Mouse (Mus musculus) myocyte (in vitro differentiated cells): ENCODE data around the gene Osgep. TPM values are rescaled to one million over a fixed set of nuclear protein-coding genes. Genes with fewer than 3 reads are reported as not detected.
A peak's percentile ranks its signal among the peaks of the same experiment; 100 is the strongest.
"Not testable (repeated sequence)": the region's sequence is repeated elsewhere in the genome, so short reads cannot be mapped to it uniquely, and the experiment has no call there.

Experiments used
- H3K27me3 ChIP-seq: one replicate; pipeline ENCODE4 v1.6.1; 2011; ENCODE audit not compliant: control insufficient read depth, insufficient read depth, insufficient read length
- H3K36me3 ChIP-seq: one replicate; pipeline ENCODE4 v1.6.1; 2011; ENCODE audit not compliant: control insufficient read depth, insufficient read depth
- H3K4me2 ChIP-seq: one replicate; pipeline ENCODE4 v1.6.1; 2011; ENCODE audit warnings: low read depth, control low read depth
- H3K4me3 ChIP-seq: one replicate; pipeline ENCODE4 v1.5.1; 2011; ENCODE audit warnings: mild to moderate bottlenecking, control low read depth, moderate library complexity
- H3K79me2 ChIP-seq: one replicate; pipeline ENCODE4 v1.6.1; 2011; ENCODE audit not compliant: control insufficient read depth, insufficient read depth
- H3ac ChIP-seq: one replicate; pipeline ENCODE4 v1.6.1; 2011; ENCODE audit not compliant: control insufficient read depth, insufficient read length
- CEBPB ChIP-seq: IDR thresholded peaks from 2 replicates; pipeline ENCODE4 v1.6.1; 2011; ENCODE audit warnings: mild to moderate bottlenecking, moderate library complexity; ENCODE audit not compliant: poor library complexity, insufficient read depth, severe bottlenecking
- E2F4 ChIP-seq: IDR thresholded peaks from one replicate; pipeline ENCODE4 v1.6.1; 2011; ENCODE audit warnings: mild to moderate bottlenecking, control low read depth, moderate library complexity; ENCODE audit not compliant: insufficient read depth
- MAX ChIP-seq: IDR thresholded peaks from one replicate; pipeline ENCODE4 v1.6.1; 2011; ENCODE audit warnings: low read depth, mild to moderate bottlenecking, control low read depth
- MYOD1 ChIP-seq, 3 experiments: IDR thresholded peaks; one replicate each; pipeline ENCODE4 v1.6.1; 2011; ENCODE audit warnings: control low read depth in 2 of 3, low read depth in 2 of 3, mild to moderate bottlenecking in 2 of 3, moderate library complexity in 1 of 3; ENCODE audit not compliant: insufficient read length in 2 of 3, control insufficient read depth in 1 of 3
- MYOG ChIP-seq, 3 experiments: IDR thresholded peaks; one replicate each; pipeline ENCODE4 v1.6.1; 2011; ENCODE audit warnings: control low read depth in 2 of 3, low read depth in 2 of 3, mild to moderate bottlenecking in 2 of 3; ENCODE audit not compliant: insufficient read length in 2 of 3, control insufficient read depth in 1 of 3, insufficient read depth in 1 of 3
- POLR2A ChIP-seq: IDR thresholded peaks from one replicate; pipeline ENCODE4 v1.6.1; 2011; ENCODE audit warnings: low read depth, mild to moderate bottlenecking, control low read depth, moderate library complexity; ENCODE audit not compliant: insufficient read length
- POLR2AphosphoS2 ChIP-seq: IDR thresholded peaks from one replicate; pipeline ENCODE4 v1.6.1; 2011; ENCODE audit warnings: low read depth, control low read depth; ENCODE audit not compliant: insufficient read length
- REST ChIP-seq: IDR thresholded peaks from one replicate; pipeline ENCODE4 v1.6.1; 2011; ENCODE audit warnings: mild to moderate bottlenecking, control low read depth, moderate library complexity; ENCODE audit not compliant: insufficient read depth, insufficient read length
- SRF ChIP-seq: IDR thresholded peaks from one replicate; pipeline ENCODE4 v1.6.1; 2011; ENCODE audit warnings: low read depth; ENCODE audit not compliant: control insufficient read depth, insufficient read length
- TCF12 ChIP-seq: IDR thresholded peaks from one replicate; pipeline ENCODE4 v1.6.1; 2011; ENCODE audit warnings: mild to moderate bottlenecking, control low read depth; ENCODE audit not compliant: poor library complexity, insufficient read depth, severe bottlenecking
- TCF3 ChIP-seq: IDR thresholded peaks from one replicate; pipeline ENCODE4 v1.6.1; 2011; ENCODE audit warnings: low read depth, control low read depth; ENCODE audit not compliant: insufficient read length
- USF1 ChIP-seq: IDR thresholded peaks from one replicate; pipeline ENCODE4 v1.6.1; 2011; ENCODE audit warnings: low read depth, mild to moderate bottlenecking, control low read depth, moderate library complexity
- polyA plus RNA-seq: library from polyadenylated mRNA; unstranded; fragments of >200 nt; fragmentation: generic; extraction: Trizol; gene quantifications from one replicate; pipeline ENCODE4 v1.2.1, GENCODE M21; 2012; ENCODE audit warnings: missing spikeins

Gene Osgep
- polyA plus RNA-seq, 1 experiment = 81.0 TPM

DNA sequence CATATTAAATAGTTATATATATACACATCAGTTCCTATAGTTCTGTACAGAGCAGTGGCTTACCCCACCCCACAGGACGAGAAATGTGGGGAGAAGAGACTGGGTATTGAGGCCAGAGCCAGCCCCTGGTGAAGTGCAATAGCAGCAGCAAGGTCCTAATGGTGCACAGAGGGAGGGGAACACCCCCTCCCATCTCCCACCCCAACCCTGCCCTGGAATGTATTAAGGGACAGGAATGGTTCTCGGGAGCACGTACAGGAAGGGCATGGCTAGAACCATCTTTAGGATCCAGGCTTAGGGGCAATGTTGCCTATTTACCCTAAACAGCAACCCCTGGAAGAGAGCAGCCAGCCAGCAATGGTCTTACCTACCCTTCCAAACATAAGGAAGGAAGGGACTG lies 2.7 kb upstream of the Osgep start:
- no peak overlapping the region for H3K4me2 ChIP-seq
- H3K36me3 ChIP-seq = peaks cover 24% of the 10 kb centered on the region
- peaks cover 54% of the 10 kb centered on the region for H3K79me2 ChIP-seq
- H3ac ChIP-seq = no peak overlapping the region
- no peak overlapping the region for H3K4me3 ChIP-seq
- TF ChIP-seq POLR2A (no peak), REST (no peak), MAX (no peak), MYOD1 (IDR thresholded peaks at IDR 0.05; ENCODE audit: control insufficient read depth in 1 of 3, insufficient read length in 2 of 3, low read depth in 2 of 3) (no peak), CEBPB (no peak), E2F4 (no peak), POLR2AphosphoS2 (peak; percentile 42)
- H3K27me3 ChIP-seq = no peaks in the 10 kb centered on the region

DNA sequence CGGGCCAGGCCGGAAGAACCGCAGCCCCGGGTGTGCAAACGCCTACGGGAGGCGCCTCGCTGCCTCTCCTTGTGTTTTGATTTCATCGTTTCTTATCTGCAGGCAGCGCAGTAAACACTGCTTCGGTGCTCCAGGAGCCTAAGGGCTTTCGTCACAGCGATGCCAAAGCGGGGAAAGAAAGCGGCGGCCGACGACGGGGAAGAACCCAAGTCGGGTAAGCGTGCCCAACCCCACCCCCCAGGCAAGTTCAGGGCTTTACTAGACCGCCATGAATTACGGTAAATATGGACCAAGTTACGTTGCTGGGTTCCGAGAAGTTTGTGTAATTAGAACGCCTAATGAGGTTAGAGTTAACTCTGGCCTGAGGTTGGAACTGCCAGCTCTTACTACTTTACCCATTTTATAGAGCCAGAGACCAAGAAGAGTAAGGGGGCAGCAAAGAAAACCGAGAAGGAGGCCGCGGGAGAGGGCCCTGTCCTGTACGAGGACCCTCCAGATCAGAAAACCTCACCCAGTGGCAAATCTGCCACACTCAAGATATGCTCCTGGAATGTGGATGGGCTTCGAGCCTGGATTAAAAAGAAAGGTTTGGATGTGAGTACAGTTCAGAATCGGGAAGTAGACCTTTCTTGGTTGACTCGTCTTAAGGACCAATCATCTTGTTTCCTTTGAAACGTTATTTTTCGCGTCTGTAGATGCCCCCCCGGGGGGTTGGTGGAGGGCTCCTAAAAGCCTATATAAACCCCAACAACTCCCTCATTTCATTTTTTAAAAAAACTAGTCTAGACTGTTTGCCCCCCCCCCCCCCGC lies 623 bp upstream of the Osgep start:
- peak overlapping the region; percentile 87 for H3K4me3 ChIP-seq
- H3K27me3 ChIP-seq = no peaks in the 10 kb centered on the region
- TF ChIP-seq REST (no peak), USF1 (no peak), POLR2AphosphoS2 (peak; percentile 31)
- H3ac ChIP-seq = peak overlapping the region; percentile 53
- peaks cover 54% of the 10 kb centered on the region for H3K79me2 ChIP-seq
- H3K4me2 ChIP-seq = peak overlapping the region; percentile 91
- peaks cover 24% of the 10 kb centered on the region for H3K36me3 ChIP-seq

DNA sequence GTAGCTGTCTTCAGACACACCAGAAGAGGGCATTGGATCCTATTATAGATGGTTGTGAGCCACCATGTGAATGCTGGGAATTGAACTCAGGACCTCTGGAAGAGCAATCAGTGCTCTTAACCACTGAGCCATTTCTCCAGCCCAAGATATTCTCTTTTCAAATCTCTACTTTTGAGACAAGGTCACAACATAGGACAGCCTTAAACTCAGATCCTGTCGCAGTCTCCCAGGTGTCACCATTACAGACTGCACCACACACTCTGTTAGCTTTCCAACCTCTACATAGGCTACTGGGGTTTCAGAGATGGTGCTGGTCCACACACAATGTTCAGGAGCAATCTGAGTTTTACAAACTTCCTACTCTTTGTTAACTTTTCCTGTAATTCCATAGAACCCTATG lies 1.3 kb downstream of the Osgep start:
- H3K4me3 ChIP-seq = peak overlapping the region; percentile 87
- not testable (repeated sequence) for H3ac ChIP-seq, H3K27me3 ChIP-seq
- peak overlapping the region; percentile 64 for H3K4me2 ChIP-seq
- H3K79me2 ChIP-seq = peaks cover 35% of the 10 kb centered on the region
- H3K36me3 ChIP-seq = peaks cover 14% of the 10 kb centered on the region

DNA sequence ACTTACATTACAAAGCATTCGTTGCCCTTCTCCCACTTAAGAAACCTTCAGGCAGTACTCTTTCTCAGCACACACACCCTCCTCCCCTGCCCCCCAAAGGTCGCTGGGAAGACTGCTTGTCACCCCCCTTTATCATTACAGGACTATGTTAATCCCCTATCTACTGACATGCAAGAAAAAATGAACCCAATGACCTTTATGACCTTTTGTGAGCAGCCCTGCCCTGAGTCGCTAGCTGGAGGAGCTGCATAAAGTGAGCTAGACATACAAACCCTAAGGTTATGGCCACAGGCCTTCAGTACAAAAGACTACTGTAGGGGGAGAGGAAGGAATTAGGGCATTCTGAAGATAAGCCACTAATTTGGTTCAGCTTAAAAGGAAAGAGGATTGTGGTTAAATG lies 13.3 kb downstream of the Osgep start:
- Histone ChIP-seq H3K79me2 (no peaks in the 10 kb centered on the region), H3K4me2 (no peak overlapping the region), H3ac (no peak overlapping the region), H3K27me3 (no peaks in the 10 kb centered on the region), H3K4me3 (no peak overlapping the region), H3K36me3 (peaks cover 12% of the 10 kb centered on the region)
- no peak for TF ChIP-seq POLR2A
- TF ChIP-seq MAX = no peak
- TF ChIP-seq POLR2AphosphoS2 = no peak
- no peak for TF ChIP-seq E2F4
- TF ChIP-seq MYOD1 (IDR thresholded peaks at IDR 0.05; ENCODE audit: control insufficient read depth in 1 of 3, insufficient read length in 2 of 3, low read depth in 2 of 3) = no peak
- TF ChIP-seq SRF = no peak

DNA sequence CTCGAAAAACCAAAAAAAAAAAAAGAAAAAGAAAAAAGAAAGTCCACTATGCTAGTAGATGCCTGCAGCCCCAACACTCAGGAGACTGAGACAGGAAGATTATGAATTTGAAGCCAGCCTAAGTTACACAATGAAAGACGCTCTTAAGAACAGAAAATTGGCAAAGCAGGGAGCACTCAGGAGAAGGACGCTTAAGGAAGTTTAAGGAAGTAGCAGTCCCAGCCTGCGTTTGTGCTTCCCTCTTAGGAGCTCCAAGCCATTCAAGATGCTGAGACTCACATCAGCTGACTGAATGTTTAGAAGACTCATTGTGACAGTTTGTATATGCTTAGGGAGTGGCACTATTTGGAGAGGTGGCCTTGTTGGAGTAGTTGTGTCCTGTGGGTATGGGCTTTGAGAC lies 16.6 kb downstream of the Osgep start:
- TF ChIP-seq SRF (no peak), USF1 (no peak), POLR2A (no peak), TCF3 (no peak), CEBPB (no peak), REST (no peak), MAX (no peak), E2F4 (no peak), MYOD1 (IDR thresholded peaks at IDR 0.05; ENCODE audit: control insufficient read depth in 1 of 3, insufficient read length in 2 of 3, low read depth in 2 of 3) (no peak)
- Histone ChIP-seq H3K27me3 (no peaks in the 10 kb centered on the region), H3ac (no peak overlapping the region), H3K36me3 (no peaks in the 10 kb centered on the region), H3K79me2 (no peaks in the 10 kb centered on the region), H3K4me3 (no peak overlapping the region), H3K4me2 (no peak overlapping the region)

DNA sequence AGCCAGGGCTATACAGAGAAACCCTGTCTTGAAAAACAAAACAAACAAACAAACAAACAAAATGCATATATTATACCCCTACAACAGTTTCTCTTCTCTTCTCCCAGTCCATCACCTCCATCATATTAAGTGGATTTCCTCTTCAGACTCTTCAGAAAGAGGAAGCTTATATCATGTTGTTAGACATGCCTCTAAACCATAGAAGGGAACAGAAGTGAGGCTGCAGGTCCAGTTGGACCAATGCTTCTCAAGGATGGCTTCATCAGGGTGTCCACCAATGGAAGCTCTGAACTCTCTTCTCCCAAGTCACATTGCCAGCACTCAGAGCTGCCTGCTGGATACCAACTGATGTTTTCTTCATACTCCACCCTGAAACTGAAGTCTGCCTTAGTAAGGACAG lies 19.4 kb downstream of the Osgep start:
- not testable (repeated sequence) for H3K4me3 ChIP-seq, H3K27me3 ChIP-seq, H3K36me3 ChIP-seq, H3ac ChIP-seq, H3K4me2 ChIP-seq, H3K79me2 ChIP-seq

DNA sequence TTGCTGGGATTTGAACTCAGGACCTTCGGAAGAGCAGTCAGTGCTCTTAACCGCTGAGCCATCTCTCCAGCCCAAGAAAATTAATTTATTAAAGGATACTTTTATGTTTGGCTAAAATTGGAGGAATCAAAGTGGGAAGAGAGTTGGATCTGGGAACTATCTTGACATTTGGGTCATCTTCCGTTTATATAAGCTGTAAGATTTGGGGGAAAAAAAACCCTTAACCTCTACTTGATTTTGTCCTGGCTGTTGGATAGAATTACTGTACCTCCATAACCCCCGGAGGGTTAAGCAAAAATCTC lies 19.9 kb downstream of the Osgep start:
- TF ChIP-seq E2F4 = no peak
- TF ChIP-seq MAX = no peak
- no peak for TF ChIP-seq SRF
- TF ChIP-seq POLR2AphosphoS2 = no peak
- no peak for TF ChIP-seq USF1
- no peak for TF ChIP-seq REST
- no peak for TF ChIP-seq POLR2A
- TF ChIP-seq CEBPB = no peak
- no peak for TF ChIP-seq MYOD1 (IDR thresholded peaks at IDR 0.05; ENCODE audit: control insufficient read depth in 1 of 3, insufficient read length in 2 of 3, low read depth in 2 of 3)
- TF ChIP-seq TCF3 = no peak
- no peak for TF ChIP-seq TCF12
- TF ChIP-seq MYOG (IDR thresholded peaks at IDR 0.05; ENCODE audit: control insufficient read depth in 1 of 3, insufficient read depth in 1 of 3, insufficient read length in 2 of 3, low read depth in 2 of 3) = no peak
- Histone ChIP-seq H3K36me3 (no peaks in the 10 kb centered on the region), H3K4me3 (no peak overlapping the region)

More for the DNA sequence above, 19.9 kb downstream of the Osgep start:
- H3K79me2 ChIP-seq = no peaks in the 10 kb centered on the region
- no peaks in the 10 kb centered on the region for H3K27me3 ChIP-seq
- H3ac ChIP-seq = no peak overlapping the region
- no peak overlapping the region for H3K4me2 ChIP-seq
